In genomic region chr4:139032521-139032920, GRCm38 (mm10) we compare ENCODE assay signal across 24 mouse cellular contexts. TPM values are rescaled to one million over a fixed set of nuclear protein-coding genes. Genes with fewer than 3 reads are reported as not detected.
DNase-seq lines count a peak whose midpoint lies in the region; ATAC-seq and TF ChIP-seq lines count a peak whose summit lies in the region.
"Had no signal": no experiment of that assay in that cellular context is flagged by ENCODE, and none has a peak within 500 bp of the region (broad histone marks: within the 10 kb centered on the region; RNA-seq: fewer than 3 reads in every experiment).

No protein-coding gene starts in this region.

- peaks cover 3% of the 10 kb centered on the region; the same call in 1 of the 2 replicates for H3K27me3 ChIP-seq in forebrain, embryonic 13.5 days
- no peaks in the 10 kb centered on the region for H3K27me3 ChIP-seq in forebrain, embryonic 16.5 days (replicated peaks; ENCODE audit: control insufficient read depth, insufficient read depth, low read length)
- H3K27me3 ChIP-seq in heart, postnatal 0 days (ENCODE audit: control insufficient read depth, insufficient read depth, low read length), result no peaks in the 10 kb centered on the region
- H3K27me3 ChIP-seq in heart, adult 2 months (ENCODE audit: control insufficient read depth, insufficient read depth, low read length), result no peaks in the 10 kb centered on the region
- H3K27me3 ChIP-seq: CH12.LX; embryonic facial prominence, embryonic 13.5 days; forebrain, embryonic 12.5 days; intestine, embryonic 15.5 days; Patski had no signal

- DNase-seq in heart, postnatal 0 days (ENCODE audit: low spot score), result no peak
- no peak for DNase-seq in heart, adult 2 months
- peak; percentile 38 for DNase-seq in left cerebral cortex, postnatal 4 days
- no peak for DNase-seq in left cerebral cortex, postnatal 14 days (ENCODE audit: low spot score in 2 of 2)
- DNase-seq: adrenal gland, postnatal 14 days; cerebellum, adult 18-20 months; cerebellum, postnatal 14 days; embryo, embryonic 11 days; gastrocnemius, postnatal 10 days; kidney, adult 18-20 months had no signal

- H3K27ac ChIP-seq in forebrain, embryonic 13.5 days, result peak overlapping the region; percentile 10; the same call in 1 of the 2 replicates
- no peak overlapping the region for H3K27ac ChIP-seq in forebrain, embryonic 16.5 days (ENCODE audit: low read length)
- peak overlapping the region; percentile 81; the same call in 1 of the 2 replicates for H3K27ac ChIP-seq in heart, postnatal 0 days (ENCODE audit: low read depth)
- no peak overlapping the region for H3K27ac ChIP-seq in heart, adult 2 months
- H3K27ac ChIP-seq: embryonic facial prominence, embryonic 13.5 days; forebrain, embryonic 12.5 days; hindbrain, embryonic 10.5 days; intestine, embryonic 15.5 days had no signal

- 54% methylated on average over 12 of the region's 12 CpGs for WGBS in forebrain, embryonic 13.5 days
- WGBS in forebrain, embryonic 16.5 days, result 52% methylated on average over 12 of the region's 12 CpGs
- 85% methylated on average over 12 of the region's 12 CpGs for WGBS in heart, postnatal 0 days
- 85% methylated on average over 12 of the region's 12 CpGs for WGBS in heart, adult 2 months

- no peak; the same call in 1 of the 2 replicates for ATAC-seq in forebrain, embryonic 13.5 days
- ATAC-seq in forebrain, embryonic 16.5 days, result no peak
- no peak for ATAC-seq in heart, postnatal 0 days (ENCODE audit: insufficient read depth, low read depth)
- ATAC-seq: activated CD4-positive, CD25-positive, alpha-beta regulatory T cell, adult 4 months; intestine, embryonic 15.5 days; Patski had no signal

- H3K9ac ChIP-seq in forebrain, embryonic 13.5 days, result no peak overlapping the region
- H3K9ac ChIP-seq in forebrain, embryonic 16.5 days (replicated peaks; ENCODE audit: low read depth, low read length), result no peak overlapping the region
- no peak overlapping the region for H3K9ac ChIP-seq in heart, postnatal 0 days (replicated peaks; ENCODE audit: low read depth, low read length)
- no peak overlapping the region for H3K9ac ChIP-seq in heart, adult 2 months (ENCODE audit: low read depth, low read length)
- H3K9ac ChIP-seq: embryonic facial prominence, embryonic 13.5 days; forebrain, embryonic 12.5 days; heart, embryonic 12.5 days; intestine, embryonic 15.5 days had no signal

- no peak for TF ChIP-seq POLR2A in heart, adult 2 months (IDR thresholded peaks at IDR 0.05; ENCODE audit: insufficient read depth, low read depth, low read length)

- peaks cover 22% of the 10 kb centered on the region for H3K4me1 ChIP-seq in forebrain, embryonic 13.5 days
- H3K4me1 ChIP-seq in forebrain, embryonic 16.5 days (replicated peaks; ENCODE audit: control insufficient read depth, insufficient read depth, low read length), result peaks cover 10% of the 10 kb centered on the region
- peaks cover 24% of the 10 kb centered on the region for H3K4me1 ChIP-seq in heart, postnatal 0 days (ENCODE audit: control insufficient read depth, insufficient read depth)
- H3K4me1 ChIP-seq in heart, adult 2 months (ENCODE audit: control insufficient read depth, insufficient read depth, low read length), result peaks cover 4% of the 10 kb centered on the region
- H3K4me1 ChIP-seq: intestine, embryonic 15.5 days had no signal

- H3K79me2 ChIP-seq in heart, adult 2 months (replicated peaks; ENCODE audit: control insufficient read depth, insufficient read depth, low read length), result no peaks in the 10 kb centered on the region

- H3K4me3 ChIP-seq in forebrain, embryonic 13.5 days, result no peak overlapping the region
- H3K4me3 ChIP-seq in forebrain, embryonic 16.5 days (replicated peaks; ENCODE audit: low read length), result no peak overlapping the region
- no peak overlapping the region for H3K4me3 ChIP-seq in heart, postnatal 0 days (ENCODE audit: low read depth, low read length)
- H3K4me3 ChIP-seq in heart, adult 2 months, result no peak overlapping the region
- H3K4me3 ChIP-seq: embryonic facial prominence, embryonic 13.5 days; forebrain, embryonic 12.5 days; heart, embryonic 12.5 days; hindbrain, embryonic 10.5 days; intestine, embryonic 15.5 days had no signal

- intact Hi-C loops in heart, adult 2 months (cut with DNase I), result no loop called here
- intact Hi-C loops in left cerebral cortex, postnatal 4 days (cut with DNase I), result no loop called here
- intact Hi-C loops in left cerebral cortex, postnatal 14 days (cut with DNase I), result no loop called here

- no peaks in the 10 kb centered on the region for H3K36me3 ChIP-seq in forebrain, embryonic 13.5 days (ENCODE audit: poor library complexity, severe bottlenecking)
- no peaks in the 10 kb centered on the region for H3K36me3 ChIP-seq in forebrain, embryonic 16.5 days (ENCODE audit: control insufficient read depth, insufficient read depth)
- 0 out of 2 replicates have a peak, but pooled peaks cover 10% of the 10 kb centered on the region for H3K36me3 ChIP-seq in heart, postnatal 0 days (replicated peaks; ENCODE audit: control insufficient read depth, insufficient read depth, low read length)
- no peaks in the 10 kb centered on the region for H3K36me3 ChIP-seq in heart, adult 2 months (ENCODE audit: control insufficient read depth, insufficient read depth, low read length)
- H3K36me3 ChIP-seq: embryonic facial prominence, embryonic 13.5 days; forebrain, embryonic 12.5 days; hindbrain, embryonic 10.5 days; intestine, embryonic 15.5 days had no signal

- no peak for TF ChIP-seq CTCF in heart, postnatal 0 days (IDR thresholded peaks at IDR 0.05; ENCODE audit: low read depth)
- TF ChIP-seq CTCF in heart, adult 2 months (IDR thresholded peaks at IDR 0.05), result no peak

- 0 out of 2 replicates have a peak, but pooled peaks cover 4% of the 10 kb centered on the region for H3K9me3 ChIP-seq in forebrain, embryonic 13.5 days (replicated peaks)
- peaks cover 2% of the 10 kb centered on the region; the same call in 1 of the 2 replicates for H3K9me3 ChIP-seq in forebrain, embryonic 16.5 days (ENCODE audit: control insufficient read depth, low read length)
- no peaks in the 10 kb centered on the region for H3K9me3 ChIP-seq in heart, postnatal 0 days (replicated peaks; ENCODE audit: control insufficient read depth, low read length)
- H3K9me3 ChIP-seq: embryonic facial prominence, embryonic 13.5 days; forebrain, embryonic 12.5 days; intestine, embryonic 15.5 days had no signal

- no peak overlapping the region for H3K4me2 ChIP-seq in forebrain, embryonic 13.5 days
- no peak overlapping the region for H3K4me2 ChIP-seq in forebrain, embryonic 16.5 days (ENCODE audit: low read length)
- no peak overlapping the region for H3K4me2 ChIP-seq in heart, postnatal 0 days (ENCODE audit: low read depth, low read length)
- H3K4me2 ChIP-seq: embryonic facial prominence, embryonic 13.5 days; forebrain, embryonic 12.5 days; heart, embryonic 12.5 days; intestine, embryonic 15.5 days had no signal

- no peak for TF ChIP-seq EP300 in heart, postnatal 0 days (IDR thresholded peaks at IDR 0.05; ENCODE audit: low read depth)
- TF ChIP-seq EP300 in heart, adult 2 months (IDR thresholded peaks at IDR 0.05; ENCODE audit: insufficient read depth, low read depth, low read length), result no peak

RNA-seq across cellular contexts. Expression of gene Htr6, which starts 42.8 kb away (rescaled TPM):
- polyA plus RNA-seq in forebrain, embryonic 13.5 days (2015; fragmentation: Nextera tagmentation; extraction: Ambion mirVana), result 0.11 and 0.18 TPM in 2 replicates
- polyA plus RNA-seq in forebrain, embryonic 16.5 days (2015; fragmentation: Nextera tagmentation; extraction: Ambion mirVana), result 0.34 and 0.60 TPM in 2 replicates
- not detected in 2 replicates for total RNA-seq in heart, postnatal 0 days (2014; rRNA removed; ENCODE audit: low replicate concordance)
- not detected in 2 replicates for polyA plus RNA-seq in heart, postnatal 0 days (2015; fragmentation: Nextera tagmentation; extraction: Ambion mirVana)
- total RNA-seq in heart, adult 2 months (2021), result not detected
- not detected in 2 replicates for polyA plus RNA-seq in heart, adult 2 months (2012; rRNA removed)
- 1 to 10 TPM; 4.1 to 5.1 TPM for total RNA-seq in left cerebral cortex, postnatal 4 days (2021)
- total RNA-seq in left cerebral cortex, postnatal 14 days (2021), result 1 to 10 TPM; 5.4 to 6.2 TPM
- total RNA-seq: adrenal gland, postnatal 14 days; CH12.LX; common myeloid progenitor, adult 5-6 weeks; gastrocnemius, postnatal 10 days; gastrocnemius, postnatal 4 days; heart, adult 18-20 months; heart, postnatal 25 days had no signal
- polyA plus RNA-seq: activated CD4-positive, CD25-positive, alpha-beta regulatory T cell, adult 4 months; heart, embryonic 12.5 days had no signal

RNA-seq across cellular contexts. Expression of gene Tmco4, which starts 59.8 kb away (rescaled TPM):
- 0.48 and 0.93 TPM in 2 replicates for polyA plus RNA-seq in forebrain, embryonic 13.5 days (2015; fragmentation: Nextera tagmentation; extraction: Ambion mirVana)
- polyA plus RNA-seq in forebrain, embryonic 16.5 days (2015; fragmentation: Nextera tagmentation; extraction: Ambion mirVana), result 1.1 and 1.2 TPM in 2 replicates
- 16.9 and 18.8 TPM in 2 replicates for total RNA-seq in heart, postnatal 0 days (2014; rRNA removed; ENCODE audit: low replicate concordance)
- polyA plus RNA-seq in heart, postnatal 0 days (2015; fragmentation: Nextera tagmentation; extraction: Ambion mirVana), result 6.2 and 7.7 TPM in 2 replicates
- total RNA-seq in heart, adult 2 months (2021), result 10 to 100 TPM in 1 of 2 experiments, 1 to 10 TPM in 1; 9.2 to 11.7 TPM
- 8.4 and 12.2 TPM in 2 replicates for polyA plus RNA-seq in heart, adult 2 months (2012; rRNA removed)
- 1 to 10 TPM in 1 of 2 experiments, under 1 TPM in 1; 0.74 to 1.4 TPM for total RNA-seq in left cerebral cortex, postnatal 4 days (2021)
- total RNA-seq in left cerebral cortex, postnatal 14 days (2021), result 1 to 10 TPM; 1.1 to 1.8 TPM

Comparison
In these comparisons a context has a peak if more than half of its experiments do, and no peak if none do; other contexts are left out.
1. H3K27ac ChIP-seq: peak in forebrain, embryonic 13.5 days (single experiment) and heart, postnatal 0 days (single experiment); none in forebrain, embryonic 16.5 days (single experiment) and heart, adult 2 months (single experiment).